Mouse (Mus musculus) lung, adult 2 months (tissue): ENCODE measurements at regions not wholly inside any gene's neighbourhood (a gene's known extent, or its start where the extent isn't known, plus 50 kb on each side); places are given as distances from the start of the nearest gene placed in this dataset.

ENCODE experiments used
- CTCF ChIP-seq: fragments of 200-500 bp; IDR thresholded peaks from 2 replicates; pipeline ENCODE4 v1.5.1; 2011; ENCODE audit warnings: mild to moderate bottlenecking, low read length, control low read depth; ENCODE audit not compliant: insufficient read depth
- POLR2A ChIP-seq: fragments of 200-500 bp; IDR thresholded peaks from 2 replicates; pipeline ENCODE4 v1.6.1; 2011; ENCODE audit warnings: low read depth, mild to moderate bottlenecking, control low read depth, low read length, borderline replicate concordance; ENCODE audit errors: extremely low read depth

- TF ChIP-seq CTCF (no peak), POLR2A (no peak)
Measured at GRCm38 (mm10) chr16:95141510-95142394, 115.6 kb upstream of the Kcnj15 start.
